Mouse (Mus musculus): ENCODE data around the gene Pla2g2d. TPM values are rescaled to one million over a fixed set of nuclear protein-coding genes. Genes with fewer than 3 reads are reported as not detected.

Gene Pla2g2d
- polyA plus RNA-seq (2011; ENCODE audit: insufficient read depth, insufficient read length, low replicate concordance, missing spikeins), result 0.75 and 1.1 TPM in 2 replicates

GRCm38 (mm10) chr4:138775435-138775834, at the start of gene Pla2g2d:
TSS of gene Pla2g2d (plus strand) at chr4:138775735.
- no peak for TF ChIP-seq CTCF (IDR thresholded peaks at IDR 0.05; ENCODE audit: control insufficient read depth, insufficient read depth, low read length)
- TF ChIP-seq POLR2A (IDR thresholded peaks at IDR 0.05; ENCODE audit: borderline replicate concordance, control insufficient read depth, low read depth, low read length), result no peak
- WGBS, result 38% methylated on average over 6 of the region's 6 CpGs
- Histone ChIP-seq H3K4me1 (ENCODE audit: control insufficient read depth, insufficient read depth, low read length) (no peaks in the 10 kb centered on the region), H3K27ac (ENCODE audit: control insufficient read depth, insufficient read depth, low read depth, low read length, poor library complexity) (no peak within 1 kb of the TSS), H3K4me3 (replicated peaks; ENCODE audit: control insufficient read depth, low read depth, low read length) (no peak within 1 kb of the TSS)

DNA sequence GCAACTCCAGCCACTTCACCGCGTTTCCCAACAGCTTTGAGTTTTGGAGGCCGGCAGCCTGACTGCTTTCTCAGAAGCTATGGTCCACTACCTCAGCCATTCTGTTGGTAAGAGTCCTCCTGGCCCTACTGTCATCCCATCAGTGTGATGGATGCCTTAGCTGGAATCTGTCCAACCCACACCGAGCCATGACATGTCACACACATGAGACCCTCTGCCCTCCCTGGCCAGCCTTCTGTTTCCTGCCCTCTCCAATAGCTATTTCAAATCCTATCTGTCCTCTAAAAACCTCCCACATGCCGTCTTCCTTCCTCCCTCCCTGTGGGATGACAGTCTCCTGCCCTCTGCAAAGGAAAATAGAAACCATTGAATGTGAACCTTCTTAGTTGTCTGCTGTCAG, 49.8 kb upstream of the Pla2g2d start:
- no peak overlapping the region for H3K27ac ChIP-seq (ENCODE audit: control insufficient read depth, insufficient read depth, low read depth, low read length, poor library complexity)
- TF ChIP-seq CTCF (IDR thresholded peaks at IDR 0.05; ENCODE audit: control insufficient read depth, insufficient read depth, low read length), result no peak
- no peak for TF ChIP-seq POLR2A (IDR thresholded peaks at IDR 0.05; ENCODE audit: borderline replicate concordance, control insufficient read depth, low read depth, low read length)
- no peak overlapping the region for H3K4me3 ChIP-seq (replicated peaks; ENCODE audit: control insufficient read depth, low read depth, low read length)
- WGBS, result 43% methylated on average over 5 of the region's 5 CpGs
- no peaks in the 10 kb centered on the region; the same call in 1 of the 2 replicates for H3K4me1 ChIP-seq (ENCODE audit: control insufficient read depth, insufficient read depth, low read length)

DNA sequence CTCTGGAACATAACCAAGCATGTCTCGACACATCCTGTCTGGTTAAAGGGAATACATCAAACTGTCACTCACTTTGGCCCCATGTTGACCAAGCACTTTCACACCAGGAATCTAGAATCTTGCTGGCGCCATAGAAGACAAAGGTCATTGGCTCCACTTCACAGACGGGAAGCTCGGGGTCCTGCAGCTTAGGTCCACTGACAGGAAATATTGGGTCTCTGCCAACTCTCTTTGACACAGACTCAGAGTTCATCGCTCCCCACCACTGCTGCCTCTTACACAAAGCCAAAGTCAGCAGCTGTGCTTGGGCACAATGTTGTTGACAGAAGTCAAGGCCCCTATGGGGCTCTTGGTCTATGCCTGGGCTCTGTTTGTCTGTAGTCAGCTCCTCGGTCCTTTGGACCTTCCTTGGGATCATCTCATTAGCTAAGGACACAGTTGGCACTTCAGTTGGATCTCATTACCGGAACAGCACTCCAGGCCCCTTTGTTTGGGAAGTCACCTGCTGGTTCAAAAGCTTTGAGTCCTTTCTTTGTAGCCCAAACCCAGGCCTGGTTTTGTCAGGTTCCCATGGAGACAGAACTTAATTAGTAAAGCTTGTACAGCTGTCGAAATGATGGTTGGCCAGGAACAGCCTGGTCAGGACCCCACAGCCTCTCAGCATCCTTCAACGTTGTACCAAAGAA, 46.4 kb upstream of the Pla2g2d start:
- WGBS, result 65% methylated on average over 9 of the region's 9 CpGs
- Histone ChIP-seq H3K4me3 (replicated peaks; ENCODE audit: control insufficient read depth, low read depth, low read length) (no peak overlapping the region), H3K4me1 (ENCODE audit: control insufficient read depth, insufficient read depth, low read length) (no peaks in the 10 kb centered on the region; the same call in 1 of the 2 replicates), H3K27ac (ENCODE audit: control insufficient read depth, insufficient read depth, low read depth, low read length, poor library complexity) (no peak overlapping the region)
- TF ChIP-seq POLR2A (IDR thresholded peaks at IDR 0.05; ENCODE audit: borderline replicate concordance, control insufficient read depth, low read depth, low read length) (no peak), CTCF (IDR thresholded peaks at IDR 0.05; ENCODE audit: control insufficient read depth, insufficient read depth, low read length) (no peak)

DNA sequence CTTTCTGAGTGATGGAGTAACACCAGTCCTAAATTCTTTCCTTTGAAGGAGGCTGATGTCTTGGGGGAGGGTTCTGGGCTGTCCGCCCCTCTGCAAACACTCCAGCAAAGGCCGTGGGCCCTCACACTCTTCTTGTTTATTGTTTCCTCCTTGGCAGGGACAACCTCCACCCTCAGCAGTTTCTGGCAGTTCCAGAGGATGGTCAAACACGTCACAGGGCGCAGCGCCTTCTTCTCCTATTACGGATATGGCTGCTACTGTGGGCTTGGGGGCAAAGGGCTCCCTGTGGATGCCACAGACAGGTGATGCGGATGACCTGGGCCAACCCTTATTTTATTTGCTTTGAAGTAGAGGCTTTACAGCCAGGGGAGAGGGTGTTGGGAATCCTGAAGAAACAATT, 41.4 kb upstream of the Pla2g2d start:
- H3K4me1 ChIP-seq (ENCODE audit: control insufficient read depth, insufficient read depth, low read length), result no peaks in the 10 kb centered on the region
- TF ChIP-seq POLR2A (IDR thresholded peaks at IDR 0.05; ENCODE audit: borderline replicate concordance, control insufficient read depth, low read depth, low read length) (no peak), CTCF (IDR thresholded peaks at IDR 0.05; ENCODE audit: control insufficient read depth, insufficient read depth, low read length) (no peak)
- H3K4me3 ChIP-seq (replicated peaks; ENCODE audit: control insufficient read depth, low read depth, low read length), result no peak overlapping the region
- H3K27ac ChIP-seq (ENCODE audit: control insufficient read depth, insufficient read depth, low read depth, low read length, poor library complexity), result no peak overlapping the region
- 74% methylated on average over 7 of the region's 7 CpGs for WGBS

GRCm38 (mm10) chr4:138734863-138735262, 40.7 kb upstream of the Pla2g2d start:
- H3K4me1 ChIP-seq (ENCODE audit: control insufficient read depth, insufficient read depth, low read length), result no peaks in the 10 kb centered on the region
- TF ChIP-seq POLR2A (IDR thresholded peaks at IDR 0.05; ENCODE audit: borderline replicate concordance, control insufficient read depth, low read depth, low read length) (no peak), CTCF (IDR thresholded peaks at IDR 0.05; ENCODE audit: control insufficient read depth, insufficient read depth, low read length) (no peak)
- 85% methylated on average over 4 of the region's 4 CpGs for WGBS

GRCm38 (mm10) chr4:138737031-138737430, 38.5 kb upstream of the Pla2g2d start, which contains the start of gene Ubxn10:
TSS of gene Ubxn10 (minus strand) at chr4:138737167.
- 51% methylated on average over 7 of the region's 7 CpGs for WGBS

More at GRCm38 (mm10) chr4:138734863-138735262, 40.7 kb upstream of the Pla2g2d start:
- Histone ChIP-seq H3K4me3 (replicated peaks; ENCODE audit: control insufficient read depth, low read depth, low read length) (no peak overlapping the region), H3K27ac (ENCODE audit: control insufficient read depth, insufficient read depth, low read depth, low read length, poor library complexity) (no peak overlapping the region)

GRCm38 (mm10) chr4:138739136-138739851, 36.2 kb upstream of the Pla2g2d start:
- TF ChIP-seq POLR2A (IDR thresholded peaks at IDR 0.05; ENCODE audit: borderline replicate concordance, control insufficient read depth, low read depth, low read length), result no peak
- no peak for TF ChIP-seq CTCF (IDR thresholded peaks at IDR 0.05; ENCODE audit: control insufficient read depth, insufficient read depth, low read length)
- no peak overlapping the region for H3K4me3 ChIP-seq (replicated peaks; ENCODE audit: control insufficient read depth, low read depth, low read length)
- H3K4me1 ChIP-seq (ENCODE audit: control insufficient read depth, insufficient read depth, low read length), result no peaks in the 10 kb centered on the region
- no peak overlapping the region for H3K27ac ChIP-seq (ENCODE audit: control insufficient read depth, insufficient read depth, low read depth, low read length, poor library complexity)
- WGBS, result 33% methylated on average over 7 of the region's 7 CpGs

More at GRCm38 (mm10) chr4:138737031-138737430, 38.5 kb upstream of the Pla2g2d start, which contains the start of gene Ubxn10:
- Histone ChIP-seq H3K27ac (ENCODE audit: control insufficient read depth, insufficient read depth, low read depth, low read length, poor library complexity) (no peak within 1 kb of the TSS), H3K4me1 (ENCODE audit: control insufficient read depth, insufficient read depth, low read length) (no peaks in the 10 kb centered on the region), H3K4me3 (replicated peaks; ENCODE audit: control insufficient read depth, low read depth, low read length) (no peak within 1 kb of the TSS)
- no peak for TF ChIP-seq POLR2A (IDR thresholded peaks at IDR 0.05; ENCODE audit: borderline replicate concordance, control insufficient read depth, low read depth, low read length)
- TF ChIP-seq CTCF (IDR thresholded peaks at IDR 0.05; ENCODE audit: control insufficient read depth, insufficient read depth, low read length), result no peak

DNA sequence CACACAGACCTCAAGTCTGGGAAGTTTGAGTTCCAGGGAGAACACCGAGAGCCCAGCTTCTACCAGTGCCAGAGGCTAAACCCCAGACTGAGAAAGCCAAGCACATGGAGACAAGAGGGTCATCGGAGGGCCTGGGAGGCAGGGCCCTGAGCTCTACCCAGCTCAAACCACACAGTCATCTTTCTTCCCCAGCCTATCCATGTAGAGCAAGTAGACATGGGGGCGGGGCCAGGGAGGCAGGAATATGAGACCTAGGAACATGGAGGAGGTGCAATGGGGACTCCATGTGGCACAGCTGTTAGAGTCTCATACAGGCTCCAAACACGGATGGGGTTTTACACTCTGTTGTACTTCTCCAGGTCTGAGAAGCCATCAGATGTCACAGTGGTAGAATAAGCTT, 29.7 kb upstream of the Pla2g2d start:
- TF ChIP-seq POLR2A (IDR thresholded peaks at IDR 0.05; ENCODE audit: borderline replicate concordance, control insufficient read depth, low read depth, low read length), result no peak
- no peak for TF ChIP-seq CTCF (IDR thresholded peaks at IDR 0.05; ENCODE audit: control insufficient read depth, insufficient read depth, low read length)
- no peaks in the 10 kb centered on the region for H3K4me1 ChIP-seq (ENCODE audit: control insufficient read depth, insufficient read depth, low read length)
- WGBS, result 66% methylated on average over 4 of the region's 4 CpGs
- H3K27ac ChIP-seq (ENCODE audit: control insufficient read depth, insufficient read depth, low read depth, low read length, poor library complexity), result no peak overlapping the region
- H3K4me3 ChIP-seq (replicated peaks; ENCODE audit: control insufficient read depth, low read depth, low read length), result no peak overlapping the region

Measured in bone marrow, adult 2 months (tissue).